Mouse (Mus musculus): Measurements from ENCODE around the gene Abca7. TPM values are rescaled to one million over a fixed set of nuclear protein-coding genes. Genes with fewer than 3 reads are reported as not detected.
"Not testable (repeated sequence)": the region's sequence is repeated elsewhere in the genome, so short reads cannot be mapped to it uniquely, and the experiment has no call there.

The Abca7 gene
- polyA plus RNA-seq, 1 experiment from 2014 or later, result 3.1 TPM

GRCm38 (mm10) chr10:80039559-80039979, 43.3 kb downstream of the Abca7 start, which contains the start of gene Polr2e:
Gene Polr2e, minus strand, starts transcription at chr10:80039795.
- Histone ChIP-seq H3K36me3 (replicated peaks; ENCODE audit: insufficient read depth, low read length) (peaks cover 32% of the 10 kb centered on the region), H3K4me1 (ENCODE audit: insufficient read depth) (peaks cover 10% of the 10 kb centered on the region), H3K27me3 (ENCODE audit: insufficient read depth, low read length) (no peaks in the 10 kb centered on the region), H3K4me2 (ENCODE audit: low read depth, low read length) (peak within 1 kb of the TSS; percentile 98), H3K4me3 (ENCODE audit: low read depth, low read length) (peak within 1 kb of the TSS; percentile 92), H3K9me3 (ENCODE audit: low read length) (no peaks in the 10 kb centered on the region), H3K27ac (ENCODE audit: low read depth) (peak within 1 kb of the TSS; percentile 66), H3K9ac (replicated peaks) (peak within 1 kb of the TSS; percentile 89)
- TF ChIP-seq EP300 (IDR thresholded peaks at IDR 0.05; ENCODE audit: low read depth), result peak; percentile 90
- 0 out of 2 replicates have a peak, but pooled peaks have one; percentile 15 for TF ChIP-seq CTCF (IDR thresholded peaks at IDR 0.05; ENCODE audit: low read depth)
- DNase-seq (peak; percentile 98), ATAC-seq (peak; percentile 99)
- WGBS (ENCODE audit: insufficient replicate concordance), result 3% methylated on average over 40 of the region's 40 CpGs

- H3K4me1 ChIP-seq (ENCODE audit: insufficient read depth), result peaks cover 10% of the 10 kb centered on the region
- H3K27me3 ChIP-seq (ENCODE audit: insufficient read depth, low read length); H3K4me3 ChIP-seq (ENCODE audit: low read depth, low read length); ATAC-seq; H3K9ac ChIP-seq (replicated peaks); H3K9me3 ChIP-seq (ENCODE audit: low read length); H3K27ac ChIP-seq (ENCODE audit: low read depth); H3K4me2 ChIP-seq (ENCODE audit: low read depth, low read length); DNase-seq: not testable (repeated sequence)
- 81% methylated on average over 8 of the region's 8 CpGs for WGBS (ENCODE audit: insufficient replicate concordance)
- H3K36me3 ChIP-seq (replicated peaks; ENCODE audit: insufficient read depth, low read length), result peaks cover 14% of the 10 kb centered on the region
These were observed 45.2 kb downstream of the Abca7 start for GRCm38 (mm10) chr10:80041409-80042060.

GRCm38 (mm10) chr10:80044087-80044486, 47.8 kb downstream of the Abca7 start:
- DNase-seq (no peak), ATAC-seq (no peak)
- no peak for TF ChIP-seq EP300 (IDR thresholded peaks at IDR 0.05; ENCODE audit: low read depth)
- TF ChIP-seq CTCF (IDR thresholded peaks at IDR 0.05; ENCODE audit: low read depth), result no peak
- Histone ChIP-seq H3K9me3 (ENCODE audit: low read length) (no peaks in the 10 kb centered on the region), H3K27ac (ENCODE audit: low read depth) (0 out of 2 replicates have a peak overlapping the region, but pooled peaks have one; percentile 11), H3K4me3 (ENCODE audit: low read depth, low read length) (no peak overlapping the region), H3K36me3 (replicated peaks; ENCODE audit: insufficient read depth, low read length) (no peaks in the 10 kb centered on the region), H3K4me2 (ENCODE audit: low read depth, low read length) (no peak overlapping the region), H3K9ac (replicated peaks) (no peak overlapping the region), H3K4me1 (ENCODE audit: insufficient read depth) (peaks cover 10% of the 10 kb centered on the region; the same call in 1 of the 2 replicates), H3K27me3 (ENCODE audit: insufficient read depth, low read length) (no peaks in the 10 kb centered on the region)
- WGBS (ENCODE audit: insufficient replicate concordance), result 82% methylated on average over 4 of the region's 4 CpGs

GRCm38 (mm10) chr10:80045364-80045763, 49.1 kb downstream of the Abca7 start:
- DNase-seq; H3K27me3 ChIP-seq (ENCODE audit: insufficient read depth, low read length); H3K9ac ChIP-seq (replicated peaks); H3K36me3 ChIP-seq (replicated peaks; ENCODE audit: insufficient read depth, low read length); H3K9me3 ChIP-seq (ENCODE audit: low read length); H3K4me2 ChIP-seq (ENCODE audit: low read depth, low read length); ATAC-seq; H3K27ac ChIP-seq (ENCODE audit: low read depth); H3K4me3 ChIP-seq (ENCODE audit: low read depth, low read length); H3K4me1 ChIP-seq (ENCODE audit: insufficient read depth): not testable (repeated sequence)
- WGBS (ENCODE audit: insufficient replicate concordance), result 88% methylated on average over 2 of the region's 4 CpGs

- no peak for DNase-seq
- no peak overlapping the region for H3K9ac ChIP-seq (replicated peaks)
- no peak overlapping the region for H3K4me2 ChIP-seq (ENCODE audit: low read depth, low read length)
- no peak for ATAC-seq
- H3K27ac ChIP-seq (ENCODE audit: low read depth), result no peak overlapping the region
- H3K36me3 ChIP-seq (replicated peaks; ENCODE audit: insufficient read depth, low read length), result no peaks in the 10 kb centered on the region
- H3K9me3 ChIP-seq (ENCODE audit: low read length), result no peaks in the 10 kb centered on the region
- H3K27me3 ChIP-seq (ENCODE audit: insufficient read depth, low read length), result no peaks in the 10 kb centered on the region
- TF ChIP-seq EP300 (IDR thresholded peaks at IDR 0.05; ENCODE audit: low read depth) (no peak), CTCF (IDR thresholded peaks at IDR 0.05; ENCODE audit: low read depth) (no peak)
- peaks cover 14% of the 10 kb centered on the region for H3K4me1 ChIP-seq (ENCODE audit: insufficient read depth)
- 81% methylated on average over 5 of the region's 5 CpGs for WGBS (ENCODE audit: insufficient replicate concordance)
- no peak overlapping the region for H3K4me3 ChIP-seq (ENCODE audit: low read depth, low read length)
These were observed 49.5 kb downstream of the Abca7 start for GRCm38 (mm10) chr10:80045766-80046165.

- Histone ChIP-seq H3K4me2 (ENCODE audit: low read depth, low read length) (no peak within 1 kb of the TSS), H3K36me3 (replicated peaks; ENCODE audit: insufficient read depth, low read length) (no peaks in the 10 kb centered on the region), H3K4me1 (ENCODE audit: insufficient read depth) (peaks cover 27% of the 10 kb centered on the region), H3K9me3 (ENCODE audit: low read length) (no peaks in the 10 kb centered on the region), H3K4me3 (ENCODE audit: low read depth, low read length) (no peak within 1 kb of the TSS), H3K27me3 (ENCODE audit: insufficient read depth, low read length) (no peaks in the 10 kb centered on the region), H3K9ac (replicated peaks) (no peak within 1 kb of the TSS), H3K27ac (ENCODE audit: low read depth) (no peak within 1 kb of the TSS)
- 76% methylated on average over 9 of the region's 9 CpGs for WGBS (ENCODE audit: insufficient replicate concordance)
- no peak for DNase-seq
- no peak for ATAC-seq
- TF ChIP-seq EP300 (IDR thresholded peaks at IDR 0.05; ENCODE audit: low read depth), result no peak
- TF ChIP-seq CTCF (IDR thresholded peaks at IDR 0.05; ENCODE audit: low read depth), result no peak
These were observed 50.8 kb downstream of the Abca7 start, which contains the start of gene Gpx4 for GRCm38 (mm10) chr10:80047041-80047565. Gene Gpx4, plus strand, starts transcription at chr10:80047166.
